Mouse (Mus musculus) heart, embryonic 12.5 days (tissue): ENCODE data around the gene 4833427G06Rik. TPM values are rescaled to one million over a fixed set of nuclear protein-coding genes. Genes with fewer than 3 reads are reported as not detected.

Experiments used
- microRNA counts: library from miRNA; unstranded; fragments of <30 nt; microRNA quantifications from one replicate; lab custom pipeline; 2017
- microRNA-seq: library from miRNA; unstranded; fragments of <30 nt; microRNA quantifications from one replicate; pipeline ENCODE4, GENCODE M21; 2017
- polyA plus RNA-seq: library from polyadenylated mRNA; unstranded; fragments of >200 nt; fragmentation: Nextera tagmentation; extraction: Ambion mirVana; gene quantifications from 2 replicates; pipeline ENCODE4 v1.2.1, GENCODE M21; 2016

The 4833427G06Rik gene
- polyA plus RNA-seq, 1 experiment from 2014 or later: not detected

MicroRNAs encoded within 50 kb of the gene (microRNA counts, 519-probe panel; counts per million panel counts)
- microRNA mmu-miR-34b-3p (lab: Ali Mortazavi, UCI): not detected
- 2,316 counts per million, percentile 8 among the panel's probes with 10 or more counts for microRNA mmu-miR-34b-5p (lab: Ali Mortazavi, UCI)
- microRNA mmu-miR-34c (lab: Ali Mortazavi, UCI): not detected

Small RNA genes lying within 50 kb of the gene (microRNA-seq; reads per million reads assigned to microRNA genes)
- gene Mir34b: 37.5 reads per million, percentile 39 among the genes with 10 or more reads in this experiment
- 851 reads per million, percentile 77 among the genes with 10 or more reads in this experiment for gene Mir34c

Other genes with a start within 250 kb of the 4833427G06Rik start
- 18.2 and 18.7 TPM in 2 replicates for gene Sik2, start 93.0 kb downstream of the 4833427G06Rik start, polyA plus RNA-seq
- not detected in 2 replicates for gene Btg4, start 41.2 kb downstream of the 4833427G06Rik start, polyA plus RNA-seq
- 9.9 and 11.9 TPM in 2 replicates for gene Layn, start 25.0 kb downstream of the 4833427G06Rik start, polyA plus RNA-seq
- gene Gm32742, start 63.4 kb upstream of the 4833427G06Rik start, polyA plus RNA-seq: not detected in 2 replicates
- not detected in 2 replicates for gene Pou2af1, start 111.6 kb upstream of the 4833427G06Rik start, polyA plus RNA-seq
- 3.0 and 4.9 TPM in 2 replicates for gene Colca2, start 176.5 kb upstream of the 4833427G06Rik start, polyA plus RNA-seq
- not detected in 2 replicates for gene 1810046K07Rik, start 226.8 kb upstream of the 4833427G06Rik start, polyA plus RNA-seq